Mouse (Mus musculus) T-cell, adult 2 months (primary cell): Measurements from ENCODE around the gene Neo1.

Source experiments
- DNase-seq: peaks from one replicate; pipeline ENCODE4 v3.0.0; 2022; ENCODE audit warnings: low spot score

The Neo1 gene

GRCm38 (mm10) chr9:58859080-58859635, 177.1 kb downstream of the Neo1 start:
- DNase-seq: no peak

- DNase-seq: no peak
Observed at GRCm38 (mm10) chr9:58854931-58855330, 181.3 kb downstream of the Neo1 start.

- DNase-seq: no peak
Observed at GRCm38 (mm10) chr9:58849576-58850315, 186.5 kb downstream of the Neo1 start.

DNA sequence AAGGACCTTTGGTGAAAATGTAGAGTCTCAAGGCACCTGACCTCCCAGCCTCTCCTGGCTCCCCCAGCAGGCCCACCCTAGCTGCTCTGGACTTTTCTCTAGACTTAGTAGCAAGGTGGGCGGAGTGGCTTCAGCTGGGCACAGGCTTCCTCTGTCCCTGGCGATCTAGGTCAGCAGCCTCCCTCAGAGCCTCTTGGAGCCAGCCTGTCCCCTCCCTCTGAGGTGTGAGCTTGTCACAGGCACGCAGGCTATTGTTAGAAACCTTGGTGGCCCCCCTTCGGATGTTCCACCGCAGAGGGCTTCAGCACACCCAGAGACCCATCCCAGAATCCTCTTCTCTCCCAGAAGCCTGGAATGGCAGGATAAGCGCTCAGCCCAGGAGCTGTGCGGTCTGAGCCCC, 188.6 kb downstream of the Neo1 start:
- DNase-seq: no peak

GRCm38 (mm10) chr9:58847008-58847407, 189.2 kb downstream of the Neo1 start:
- no peak for DNase-seq

GRCm38 (mm10) chr9:58844597-58844996, 191.6 kb downstream of the Neo1 start:
- no peak for DNase-seq

DNA sequence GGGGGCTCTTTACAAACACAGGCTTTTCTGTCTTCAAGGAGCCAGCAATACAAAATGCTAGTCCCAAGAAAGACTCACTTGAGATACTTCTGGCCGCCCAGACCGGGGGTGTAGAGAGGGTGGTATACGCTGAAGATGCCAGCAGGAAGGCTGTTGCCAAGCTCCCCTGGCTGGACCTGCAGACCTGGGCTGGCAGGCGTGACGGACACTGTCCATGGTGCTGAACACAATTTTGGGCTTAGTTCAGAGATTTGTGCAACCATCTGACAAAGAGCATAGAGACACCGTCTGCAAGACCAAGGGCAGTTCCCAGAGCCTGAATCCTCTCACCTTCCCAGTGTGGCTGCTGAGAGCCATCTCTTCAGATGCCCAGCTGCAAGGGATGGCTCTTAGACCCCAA, 194.6 kb downstream of the Neo1 start:
- no peak for DNase-seq

DNA sequence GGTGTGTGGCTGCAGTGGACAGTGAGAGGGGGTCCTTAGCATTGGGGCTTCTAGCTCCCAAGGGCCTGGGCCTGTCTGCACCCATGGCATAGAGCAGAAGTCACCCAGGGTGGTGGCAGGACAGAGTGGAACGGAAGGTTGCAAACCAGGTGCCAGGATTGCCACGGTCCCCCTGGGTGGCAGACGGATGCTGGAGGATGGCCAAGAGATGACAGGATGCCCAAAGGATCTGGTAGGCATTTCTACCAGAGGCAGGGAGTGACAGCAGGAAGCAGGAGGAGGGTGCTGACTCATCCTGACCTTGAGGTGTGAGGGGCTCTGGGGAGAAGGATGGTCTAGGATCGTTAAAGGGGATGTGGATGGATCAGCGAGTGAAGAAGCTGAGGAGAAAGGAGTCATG, 197.7 kb downstream of the Neo1 start:
- DNase-seq: no peak

- DNase-seq: no peak
Observed at GRCm38 (mm10) chr9:58837174-58837573, 199.1 kb downstream of the Neo1 start.

DNA sequence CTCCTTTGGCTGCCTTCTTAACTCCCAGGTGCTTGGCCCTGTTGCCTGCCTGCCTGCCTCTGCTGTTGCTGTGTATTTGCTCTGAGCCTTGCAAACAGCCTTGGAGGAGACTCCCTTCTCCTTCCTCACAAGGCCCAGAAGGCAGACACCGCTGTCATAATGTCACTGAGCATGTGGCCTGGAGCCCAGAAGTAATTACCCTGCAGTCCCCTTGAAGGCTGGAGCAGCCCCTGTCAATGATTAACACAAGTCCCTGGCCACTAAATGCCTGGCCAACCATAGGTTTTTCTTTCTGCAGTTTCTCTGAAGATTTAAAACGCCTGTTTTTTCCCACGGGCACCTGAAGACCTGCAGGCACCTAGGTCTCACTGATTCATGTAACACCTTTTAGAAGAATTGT, 203.3 kb downstream of the Neo1 start:
- DNase-seq: no peak

GRCm38 (mm10) chr9:58829627-58830026, 206.6 kb downstream of the Neo1 start:
- no peak for DNase-seq
